Mouse (Mus musculus) small intestine, adult 2 months (tissue): ENCODE data around the gene Dgke. TPM values are rescaled to one million over a fixed set of nuclear protein-coding genes. Genes with fewer than 3 reads are reported as not detected.

Experiments used
- H3K27ac ChIP-seq: fragments of 200-500 bp; 2 replicates; pipeline ENCODE4 v1.5.1; 2012; ENCODE audit warnings: low read depth, low read length, control low read depth, inconsistent platforms; ENCODE audit not compliant: insufficient read depth
- H3K27me3 ChIP-seq: fragments of 200-500 bp; 2 replicates; pipeline ENCODE4 v1.6.1; 2012; ENCODE audit warnings: mild to moderate bottlenecking, moderate library complexity, low read length, inconsistent platforms; ENCODE audit not compliant: control insufficient read depth, insufficient read depth
- H3K36me3 ChIP-seq: fragments of 200-500 bp; 2 replicates; pipeline ENCODE4 v1.6.1; 2012; ENCODE audit warnings: mild to moderate bottlenecking, low read length, control low read depth, inconsistent platforms; ENCODE audit not compliant: control insufficient read depth, insufficient read depth
- H3K4me1 ChIP-seq: fragments of 200-500 bp; 2 replicates; pipeline ENCODE4 v1.6.1; 2012; ENCODE audit warnings: low read length, inconsistent platforms, mixed read lengths; ENCODE audit not compliant: control insufficient read depth, insufficient read depth, insufficient read length
- H3K4me3 ChIP-seq: fragments of 200-500 bp; 2 replicates; pipeline ENCODE4 v1.5.1; 2012; ENCODE audit warnings: low read depth, mild to moderate bottlenecking, control low read depth, inconsistent platforms, low read length, moderate library complexity
- CTCF ChIP-seq: fragments of 200-500 bp; IDR thresholded peaks from 2 replicates; pipeline ENCODE4 v1.5.1; 2012; ENCODE audit warnings: low read depth, mild to moderate bottlenecking, control low read depth, inconsistent platforms, low read length, moderate library complexity, mixed read lengths; ENCODE audit not compliant: insufficient replicate concordance, insufficient read length; ENCODE audit errors: extremely low read depth
- POLR2A ChIP-seq: fragments of 200-500 bp; IDR thresholded peaks from 2 replicates; pipeline ENCODE4 v1.6.1; 2012; ENCODE audit warnings: low read depth, mild to moderate bottlenecking, control low read depth, inconsistent platforms, low read length, moderate library complexity
- WGBS: fragments of 180-500 bp; shearing (Covaris S2); methylation state at CpG from one replicate; pipeline ENCODE4 v1.1.7; 2018; 5-methylcytosine and 5-hydroxymethylcytosine counted together
- polyA plus RNA-seq: library from polyadenylated mRNA; depleted of rRNA; stranded (reverse); fragments of >200 nt; gene quantifications from 2 replicates; pipeline ENCODE4 v1.2.3, GENCODE M21; 2012; rRNA removed

Dgke gene
- polyA plus RNA-seq, 1 experiment = 3.2 TPM

DNA sequence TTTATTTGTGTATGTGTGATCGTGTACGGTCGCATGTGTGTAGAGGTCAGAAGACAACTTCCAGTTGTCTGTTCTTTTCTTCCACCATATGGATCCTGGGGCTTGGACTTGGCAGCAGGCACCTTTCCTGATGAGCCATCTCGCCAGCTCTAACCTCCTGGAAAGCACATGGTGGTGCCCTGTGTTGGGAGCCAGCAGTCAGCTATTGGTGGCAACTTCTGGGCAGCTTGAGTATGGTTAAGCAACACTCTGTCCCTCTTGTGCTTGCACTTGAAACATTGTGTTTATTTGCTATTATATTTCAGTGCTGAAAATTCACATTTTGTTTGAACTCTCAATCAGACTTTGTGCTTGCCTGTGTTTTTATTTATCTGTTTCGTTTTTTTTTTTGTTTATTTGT lies 77.7 kb downstream of the Dgke start:
- WGBS = 77% methylated on average over 5 of the region's 5 CpGs

DNA sequence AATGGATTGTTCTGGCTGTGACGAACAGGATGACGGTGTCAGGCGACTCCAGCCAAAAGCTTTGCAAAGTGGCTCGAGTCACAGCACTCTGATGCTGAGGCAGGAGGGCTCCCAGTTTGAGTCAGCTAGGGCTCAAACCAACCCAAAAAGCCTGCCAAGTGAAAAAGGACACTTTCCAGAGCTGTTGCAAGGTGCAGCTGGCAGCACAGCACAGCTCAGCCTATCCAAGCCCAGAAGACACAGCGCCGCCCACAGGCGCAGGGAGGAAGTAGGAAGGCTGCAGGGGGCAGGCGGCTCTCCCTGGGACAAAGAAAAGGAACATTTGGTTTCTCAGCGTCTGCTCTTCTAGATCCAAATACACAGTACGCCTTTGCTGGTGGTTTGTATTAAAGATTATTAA lies 80.0 kb downstream of the Dgke start:
- Histone ChIP-seq H3K4me1 (peaks cover 2% of the 10 kb centered on the region; the same call in 1 of the 2 replicates), H3K4me3 (no peak overlapping the region), H3K27me3 (no peaks in the 10 kb centered on the region), H3K36me3 (peaks cover 10% of the 10 kb centered on the region), H3K27ac (no peak overlapping the region)
- 92% methylated on average over 10 of the region's 10 CpGs for WGBS
- TF ChIP-seq POLR2A (no peak), CTCF (no peak)

More for the DNA sequence above, 77.7 kb downstream of the Dgke start:
- Histone ChIP-seq H3K36me3 (peaks cover 8% of the 10 kb centered on the region), H3K27me3 (no peaks in the 10 kb centered on the region), H3K27ac (no peak overlapping the region), H3K4me3 (no peak overlapping the region), H3K4me1 (peaks cover 2% of the 10 kb centered on the region; the same call in 1 of the 2 replicates)
- TF ChIP-seq POLR2A (no peak), CTCF (no peak)

Other genes starting within 250 kb of the Dgke start
- 17.2 and 23.9 TPM in 2 replicates for gene Akap1, start 202.3 kb downstream of the Dgke start, polyA plus RNA-seq
- 4.7 and 31.1 TPM in 2 replicates for gene Scpep1, start 111.4 kb downstream of the Dgke start, polyA plus RNA-seq
- gene Elobl, start 99.9 kb downstream of the Dgke start, polyA plus RNA-seq = 0.37 TPM in 1 of 2 replicates, not detected in the other
- gene Coil, start 96.6 kb downstream of the Dgke start, polyA plus RNA-seq = 1.1 and 1.4 TPM in 2 replicates
- 57.2 and 129 TPM in 2 replicates for gene Trim25, start 67.5 kb downstream of the Dgke start, polyA plus RNA-seq
- gene Gm525, start 7.0 kb upstream of the Dgke start, polyA plus RNA-seq = not detected in 2 replicates
- gene Nog, start 235.5 kb upstream of the Dgke start, polyA plus RNA-seq = 2.0 and 2.7 TPM in 2 replicates